Mouse (Mus musculus): Measurements from ENCODE around the gene Itpr2. TPM values are rescaled to one million over a fixed set of nuclear protein-coding genes. Genes with fewer than 3 reads are reported as not detected.

The Itpr2 gene
- polyA plus RNA-seq, 1 experiment = 3.6 TPM

DNA sequence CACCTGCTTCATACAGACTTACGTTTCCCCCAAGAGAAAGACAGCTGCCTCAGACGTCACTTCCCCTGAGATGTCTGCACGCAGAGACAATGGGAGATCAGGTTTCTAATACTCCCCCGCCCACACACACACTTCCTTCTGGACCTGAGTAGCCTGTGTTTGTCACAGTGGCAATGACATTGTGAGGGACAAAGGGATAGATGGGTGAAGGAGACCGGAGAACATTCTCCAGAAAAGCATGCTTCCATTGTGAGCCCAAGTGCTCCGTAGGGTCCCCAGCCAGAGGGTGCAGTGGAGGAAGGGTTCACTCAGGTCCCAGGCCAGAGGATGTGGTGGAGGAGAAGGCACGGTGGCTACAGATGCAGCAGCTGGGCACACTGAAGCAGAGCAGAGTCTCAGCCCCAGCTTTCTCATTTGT is 12.5 kb upstream of the Itpr2 start:
- Histone ChIP-seq H3K9me3 (replicated peaks; ENCODE audit: control insufficient read depth, insufficient read depth, low read length, poor library complexity, severe bottlenecking) (no peaks in the 10 kb centered on the region), H3K4me3 (ENCODE audit: low read depth, low read length) (no peak overlapping the region), H3K27ac (ENCODE audit: insufficient read depth, low read length) (no peak overlapping the region), H3K36me3 (ENCODE audit: control insufficient read depth, insufficient read depth, low read length, poor library complexity, severe bottlenecking) (no peaks in the 10 kb centered on the region), H3K27me3 (ENCODE audit: control insufficient read depth, insufficient read depth, low read length, poor library complexity, severe bottlenecking) (no peaks in the 10 kb centered on the region), H3K9ac (ENCODE audit: low read depth, poor library complexity, severe bottlenecking) (no peak overlapping the region), H3K4me1 (ENCODE audit: control insufficient read depth, insufficient read depth, low read length) (no peaks in the 10 kb centered on the region)
- TF ChIP-seq EP300 (IDR thresholded peaks at IDR 0.05; ENCODE audit: insufficient read depth, low read depth, low read length) (no peak), CTCF (IDR thresholded peaks at IDR 0.05; ENCODE audit: low read depth, low read length) (no peak), POLR2A (IDR thresholded peaks at IDR 0.05; ENCODE audit: insufficient read depth, low read length) (no peak)

GRCm38 (mm10) chr6:146513899-146514298 is 11.9 kb upstream of the Itpr2 start:
- Histone ChIP-seq H3K9ac (ENCODE audit: low read depth, poor library complexity, severe bottlenecking) (no peak overlapping the region), H3K27ac (ENCODE audit: insufficient read depth, low read length) (no peak overlapping the region), H3K4me3 (ENCODE audit: low read depth, low read length) (no peak overlapping the region), H3K9me3 (replicated peaks; ENCODE audit: control insufficient read depth, insufficient read depth, low read length, poor library complexity, severe bottlenecking) (no peaks in the 10 kb centered on the region), H3K4me1 (ENCODE audit: control insufficient read depth, insufficient read depth, low read length) (no peaks in the 10 kb centered on the region), H3K27me3 (ENCODE audit: control insufficient read depth, insufficient read depth, low read length, poor library complexity, severe bottlenecking) (no peaks in the 10 kb centered on the region), H3K36me3 (ENCODE audit: control insufficient read depth, insufficient read depth, low read length, poor library complexity, severe bottlenecking) (no peaks in the 10 kb centered on the region)
- TF ChIP-seq EP300 (IDR thresholded peaks at IDR 0.05; ENCODE audit: insufficient read depth, low read depth, low read length) (no peak), CTCF (IDR thresholded peaks at IDR 0.05; ENCODE audit: low read depth, low read length) (no peak), POLR2A (IDR thresholded peaks at IDR 0.05; ENCODE audit: insufficient read depth, low read length) (no peak)

GRCm38 (mm10) chr6:146513384-146513783 is 11.4 kb upstream of the Itpr2 start:
- Histone ChIP-seq H3K36me3 (ENCODE audit: control insufficient read depth, insufficient read depth, low read length, poor library complexity, severe bottlenecking) (no peaks in the 10 kb centered on the region), H3K4me1 (ENCODE audit: control insufficient read depth, insufficient read depth, low read length) (no peaks in the 10 kb centered on the region), H3K9ac (ENCODE audit: low read depth, poor library complexity, severe bottlenecking) (no peak overlapping the region), H3K27ac (ENCODE audit: insufficient read depth, low read length) (no peak overlapping the region), H3K27me3 (ENCODE audit: control insufficient read depth, insufficient read depth, low read length, poor library complexity, severe bottlenecking) (no peaks in the 10 kb centered on the region), H3K9me3 (replicated peaks; ENCODE audit: control insufficient read depth, insufficient read depth, low read length, poor library complexity, severe bottlenecking) (no peaks in the 10 kb centered on the region), H3K4me3 (ENCODE audit: low read depth, low read length) (no peak overlapping the region)
- TF ChIP-seq CTCF (IDR thresholded peaks at IDR 0.05; ENCODE audit: low read depth, low read length) (no peak), EP300 (IDR thresholded peaks at IDR 0.05; ENCODE audit: insufficient read depth, low read depth, low read length) (no peak)

DNA sequence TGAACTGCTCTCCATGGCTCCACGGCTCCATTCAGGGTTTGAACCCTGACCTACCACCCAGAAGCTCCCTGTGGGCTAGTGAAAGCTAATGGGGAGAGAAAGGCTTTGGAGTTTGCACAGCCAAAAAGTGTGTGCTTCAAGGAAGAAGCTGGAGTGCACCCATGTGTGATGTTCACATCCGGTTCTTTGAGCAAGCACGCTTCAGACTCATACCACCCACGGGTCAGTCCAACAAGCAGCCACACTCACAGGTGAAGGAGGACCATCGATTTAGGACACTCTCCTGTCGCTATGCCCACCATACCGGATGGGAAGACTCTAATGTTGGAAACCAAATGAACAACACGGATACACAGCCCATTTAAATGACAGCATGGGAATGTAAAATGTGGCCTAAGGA is 9.5 kb upstream of the Itpr2 start:
- H3K4me1 ChIP-seq (ENCODE audit: control insufficient read depth, insufficient read depth, low read length) = no peaks in the 10 kb centered on the region
- no peak overlapping the region for H3K27ac ChIP-seq (ENCODE audit: insufficient read depth, low read length)
- no peaks in the 10 kb centered on the region for H3K36me3 ChIP-seq (ENCODE audit: control insufficient read depth, insufficient read depth, low read length, poor library complexity, severe bottlenecking)
- H3K27me3 ChIP-seq (ENCODE audit: control insufficient read depth, insufficient read depth, low read length, poor library complexity, severe bottlenecking) = no peaks in the 10 kb centered on the region
- H3K9me3 ChIP-seq (replicated peaks; ENCODE audit: control insufficient read depth, insufficient read depth, low read length, poor library complexity, severe bottlenecking) = no peaks in the 10 kb centered on the region
- no peak overlapping the region for H3K4me3 ChIP-seq (ENCODE audit: low read depth, low read length)
- no peak overlapping the region for H3K9ac ChIP-seq (ENCODE audit: low read depth, poor library complexity, severe bottlenecking)
- no peak for TF ChIP-seq POLR2A (IDR thresholded peaks at IDR 0.05; ENCODE audit: insufficient read depth, low read length)
- TF ChIP-seq EP300 (IDR thresholded peaks at IDR 0.05; ENCODE audit: insufficient read depth, low read depth, low read length) = no peak
- TF ChIP-seq CTCF (IDR thresholded peaks at IDR 0.05; ENCODE audit: low read depth, low read length) = no peak

DNA sequence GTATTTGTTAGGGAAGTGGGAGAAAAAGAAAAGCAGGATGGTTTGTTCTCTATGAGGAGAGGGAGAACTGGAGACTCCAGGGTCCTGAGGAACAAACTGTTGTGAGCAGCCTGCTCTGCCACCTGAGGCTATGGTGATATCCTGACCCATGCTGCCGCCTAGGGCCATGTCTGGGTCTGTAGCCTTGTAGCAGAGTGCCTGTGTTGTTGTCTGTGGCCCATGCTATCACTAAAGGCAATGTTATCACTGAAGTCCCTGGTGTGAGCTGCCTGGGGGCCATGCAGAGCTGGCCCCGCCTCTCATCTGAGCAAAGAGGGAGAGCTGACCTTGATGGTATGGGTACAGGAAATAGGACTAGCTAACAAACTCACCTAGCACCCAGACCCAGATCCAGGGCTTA is 7.9 kb upstream of the Itpr2 start:
- Histone ChIP-seq H3K9ac (ENCODE audit: low read depth, poor library complexity, severe bottlenecking) (no peak overlapping the region), H3K4me3 (ENCODE audit: low read depth, low read length) (no peak overlapping the region), H3K36me3 (ENCODE audit: control insufficient read depth, insufficient read depth, low read length, poor library complexity, severe bottlenecking) (no peaks in the 10 kb centered on the region), H3K27ac (ENCODE audit: insufficient read depth, low read length) (no peak overlapping the region), H3K4me1 (ENCODE audit: control insufficient read depth, insufficient read depth, low read length) (no peaks in the 10 kb centered on the region), H3K27me3 (ENCODE audit: control insufficient read depth, insufficient read depth, low read length, poor library complexity, severe bottlenecking) (no peaks in the 10 kb centered on the region), H3K9me3 (replicated peaks; ENCODE audit: control insufficient read depth, insufficient read depth, low read length, poor library complexity, severe bottlenecking) (no peaks in the 10 kb centered on the region)
- TF ChIP-seq POLR2A (IDR thresholded peaks at IDR 0.05; ENCODE audit: insufficient read depth, low read length) (no peak), EP300 (IDR thresholded peaks at IDR 0.05; ENCODE audit: insufficient read depth, low read depth, low read length) (no peak)

GRCm38 (mm10) chr6:146504459-146504858 is 2.4 kb upstream of the Itpr2 start:
- TF ChIP-seq POLR2A (IDR thresholded peaks at IDR 0.05; ENCODE audit: insufficient read depth, low read length) = no peak
- no peak for TF ChIP-seq CTCF (IDR thresholded peaks at IDR 0.05; ENCODE audit: low read depth, low read length)
- TF ChIP-seq EP300 (IDR thresholded peaks at IDR 0.05; ENCODE audit: insufficient read depth, low read depth, low read length) = no peak
- no peak overlapping the region for H3K27ac ChIP-seq (ENCODE audit: insufficient read depth, low read length)
- H3K27me3 ChIP-seq (ENCODE audit: control insufficient read depth, insufficient read depth, low read length, poor library complexity, severe bottlenecking) = peaks cover 6% of the 10 kb centered on the region

More at GRCm38 (mm10) chr6:146504459-146504858, 2.4 kb upstream of the Itpr2 start:
- Histone ChIP-seq H3K4me3 (ENCODE audit: low read depth, low read length) (no peak overlapping the region), H3K4me1 (ENCODE audit: control insufficient read depth, insufficient read depth, low read length) (no peaks in the 10 kb centered on the region), H3K9me3 (replicated peaks; ENCODE audit: control insufficient read depth, insufficient read depth, low read length, poor library complexity, severe bottlenecking) (no peaks in the 10 kb centered on the region), H3K9ac (ENCODE audit: low read depth, poor library complexity, severe bottlenecking) (no peak overlapping the region), H3K36me3 (ENCODE audit: control insufficient read depth, insufficient read depth, low read length, poor library complexity, severe bottlenecking) (no peaks in the 10 kb centered on the region)
